Mouse (Mus musculus) 3134 (cell line): Measurements from ENCODE around the gene Rfx3.

Source experiments
- DNase-seq: peaks from one replicate; pipeline ENCODE4 v3.0.0-alpha.2; 2011; ENCODE audit warnings: low spot score; ENCODE audit not compliant: insufficient read length; ENCODE audit errors: extremely low read depth

The Rfx3 gene

DNA sequence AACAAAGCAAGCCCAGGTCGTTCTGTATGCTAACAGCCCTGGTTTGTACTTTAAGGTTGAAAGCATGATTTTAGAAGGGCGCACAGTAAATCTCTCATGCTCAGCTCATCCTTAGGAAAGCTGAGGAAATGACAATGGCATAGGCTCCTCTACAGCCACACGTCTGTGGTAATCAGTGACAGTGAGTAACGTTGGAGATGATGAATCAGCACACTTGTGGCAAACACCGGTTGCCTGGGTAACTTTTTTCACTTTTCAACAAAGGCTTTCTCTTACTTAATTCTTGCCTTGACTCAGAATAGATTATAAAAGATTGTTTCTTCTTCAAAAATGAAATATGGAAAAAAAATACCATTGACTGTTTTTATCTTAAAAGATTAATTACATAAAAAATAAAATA is 104.0 kb downstream of the Rfx3 start:
- DNase-seq: peak; percentile 40

DNA sequence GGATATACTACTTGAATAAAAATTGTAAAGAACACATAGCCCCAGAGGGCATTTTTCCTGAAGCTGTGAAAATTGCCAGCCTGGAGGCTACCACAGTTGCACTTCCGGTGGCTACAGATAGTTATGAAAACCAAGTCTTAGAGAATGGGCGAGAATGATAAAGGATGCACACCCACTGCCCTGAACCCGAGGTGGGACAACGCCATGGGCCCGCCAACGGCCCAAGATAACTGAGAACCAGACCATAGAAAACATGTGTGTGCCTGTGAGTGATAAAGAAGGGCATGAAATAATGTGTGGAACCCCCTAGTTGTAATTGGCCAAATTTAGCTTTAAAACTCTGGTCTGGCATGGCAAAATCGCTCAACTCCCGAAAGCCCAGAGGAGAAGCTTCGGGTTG is 105.0 kb downstream of the Rfx3 start:
- DNase-seq: peak; percentile 12

DNA sequence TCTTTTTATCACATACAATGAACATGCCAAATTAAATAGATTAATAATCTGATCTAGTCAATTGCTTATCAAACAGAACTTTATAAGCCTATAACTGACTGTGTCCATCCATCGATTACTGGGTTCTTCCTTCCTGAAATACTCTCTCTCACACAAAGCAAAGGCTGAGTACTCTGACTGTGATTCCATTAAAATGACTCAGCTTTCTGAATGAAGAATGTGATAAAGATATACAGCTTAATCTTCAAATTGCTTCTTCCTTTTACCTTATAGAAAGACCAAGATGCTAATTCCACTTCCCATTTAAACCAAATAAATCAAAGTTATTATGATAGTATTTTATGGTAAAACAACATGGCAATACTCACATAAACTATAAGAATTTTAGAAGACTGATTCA is 105.8 kb downstream of the Rfx3 start:
- no peak for DNase-seq

DNA sequence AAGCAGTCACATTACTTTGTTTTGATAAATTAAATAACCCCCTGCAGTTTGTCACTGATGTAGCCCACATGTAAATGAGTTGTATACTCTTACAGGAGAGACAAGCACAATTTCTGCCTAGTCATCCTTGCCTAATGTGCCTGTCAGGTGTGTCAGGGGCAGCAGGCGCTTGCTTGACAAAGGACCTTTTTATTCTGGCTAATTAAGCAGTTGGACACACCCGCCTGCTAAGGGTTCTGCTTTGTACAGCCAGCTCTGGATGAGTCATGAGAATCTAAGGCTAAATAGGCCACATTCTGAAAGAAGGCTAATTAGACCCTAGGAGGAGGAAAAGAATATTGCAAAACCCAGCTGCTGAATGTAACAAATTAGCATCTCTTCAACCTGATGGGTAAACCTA is 106.3 kb downstream of the Rfx3 start:
- peak; percentile 38 for DNase-seq

DNA sequence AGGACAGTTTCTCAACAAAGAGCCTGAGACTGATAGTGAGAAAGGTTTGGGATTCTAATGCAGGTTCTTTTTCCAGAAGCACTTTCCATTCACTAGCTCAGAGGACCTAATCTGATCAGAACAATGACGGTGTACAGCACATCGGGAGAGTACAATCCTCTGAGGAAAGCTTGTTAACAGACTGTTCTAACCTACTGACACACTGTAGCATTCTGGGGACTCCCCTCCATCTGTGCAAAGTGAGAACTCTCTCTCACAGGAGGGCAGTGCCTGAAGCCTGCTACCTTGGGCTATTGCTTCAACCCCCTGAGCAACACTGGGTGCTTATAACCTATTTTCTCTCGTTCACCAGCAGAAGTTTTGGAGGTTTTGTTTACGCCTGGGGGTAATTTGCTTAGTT is 106.8 kb downstream of the Rfx3 start:
- no peak for DNase-seq

DNA sequence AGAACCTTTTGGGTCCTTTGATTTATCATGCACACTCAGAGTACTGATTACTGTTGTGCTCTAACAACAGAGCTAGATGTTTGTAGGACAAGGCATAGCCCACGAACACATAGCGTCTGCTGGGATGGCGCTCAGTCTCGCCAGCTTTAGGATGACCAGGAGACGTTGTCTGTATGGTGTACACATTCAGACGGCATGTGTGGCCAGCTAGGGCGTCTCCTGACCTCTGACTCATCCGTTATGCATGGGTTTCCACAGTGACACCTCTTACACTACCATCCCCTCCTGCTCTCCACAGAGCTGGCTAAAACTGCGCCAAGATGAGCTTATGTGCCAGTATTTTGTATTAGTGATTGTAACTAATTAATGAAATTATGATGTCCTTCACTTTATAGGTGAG is 108.4 kb downstream of the Rfx3 start:
- DNase-seq: peak; percentile 61

DNA sequence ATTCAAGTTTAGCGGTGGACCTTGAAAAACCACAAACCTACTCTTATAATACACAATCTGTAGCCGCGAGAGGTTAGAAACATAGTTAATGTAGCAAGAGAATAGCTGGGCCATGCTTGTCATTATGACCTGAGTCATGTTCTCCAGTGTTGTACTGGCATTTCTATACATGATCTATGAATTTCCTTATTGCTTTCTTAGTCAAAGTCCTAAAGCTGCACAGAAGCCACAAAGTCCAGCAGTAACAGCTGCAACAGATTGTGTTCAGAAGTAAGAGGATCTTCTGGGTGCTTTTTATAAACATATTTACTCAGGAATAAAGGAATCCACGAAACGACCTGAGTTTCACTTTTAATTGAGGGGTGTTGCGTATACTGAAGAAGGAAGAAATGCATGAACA is 109.3 kb downstream of the Rfx3 start:
- DNase-seq: no peak

DNA sequence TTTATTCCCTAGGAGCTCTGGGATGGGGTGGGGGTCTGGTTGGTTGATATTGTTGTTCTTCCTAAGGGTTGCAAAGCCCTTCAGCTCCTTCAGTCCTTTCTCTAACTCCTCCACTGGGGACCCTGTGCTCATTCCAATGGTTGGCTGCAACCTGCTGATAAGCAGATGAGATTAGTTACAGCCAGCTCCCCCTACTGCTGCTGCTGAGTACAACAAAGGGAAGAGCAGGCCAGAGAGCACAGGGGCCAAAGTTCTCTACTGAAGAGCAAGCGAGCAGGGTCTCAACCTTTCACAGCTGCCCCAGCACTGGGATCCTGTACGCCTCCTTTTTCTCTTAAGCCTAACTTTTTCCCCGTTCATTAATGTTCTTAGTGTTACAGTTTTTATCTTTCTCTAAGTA is 126.4 kb downstream of the Rfx3 start:
- DNase-seq: no peak

DNA sequence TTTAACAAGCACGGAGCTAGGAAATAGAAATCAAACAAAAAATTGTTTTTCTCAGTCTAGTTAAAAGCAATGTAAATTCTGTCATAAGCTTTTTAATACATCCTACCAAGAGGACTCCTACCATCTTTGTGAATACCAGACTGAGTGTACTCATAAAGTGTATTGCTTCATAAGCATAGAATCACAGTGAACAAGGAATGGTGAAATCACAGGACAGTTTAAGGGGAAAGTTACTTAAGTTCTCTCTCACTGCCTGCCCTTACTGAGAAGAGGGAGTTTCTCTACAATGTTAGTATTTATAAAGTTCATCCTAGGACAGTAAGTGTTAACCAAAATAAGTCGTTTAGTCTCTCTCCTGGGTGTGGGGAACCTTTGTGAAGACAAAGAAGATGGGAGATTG is 133.5 kb downstream of the Rfx3 start:
- DNase-seq: no peak

DNA sequence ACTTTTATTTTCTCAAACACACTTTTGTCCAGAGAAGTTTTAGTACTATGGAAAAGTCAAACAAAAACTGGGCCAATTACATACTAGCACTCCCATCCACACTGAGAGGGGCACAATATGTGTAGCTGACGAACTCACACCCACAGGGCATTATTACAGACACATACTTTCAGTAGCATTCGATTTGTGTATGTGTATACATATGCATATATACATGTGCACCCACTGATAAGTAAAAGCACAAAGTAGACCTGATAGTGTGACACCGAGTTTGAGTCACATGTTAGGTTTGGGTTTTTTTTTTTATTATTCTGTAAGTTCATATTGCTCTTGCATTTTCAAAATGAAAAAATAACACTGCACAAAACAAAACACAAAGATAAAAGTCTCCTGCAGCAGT is 140.2 kb downstream of the Rfx3 start:
- no peak for DNase-seq

DNA sequence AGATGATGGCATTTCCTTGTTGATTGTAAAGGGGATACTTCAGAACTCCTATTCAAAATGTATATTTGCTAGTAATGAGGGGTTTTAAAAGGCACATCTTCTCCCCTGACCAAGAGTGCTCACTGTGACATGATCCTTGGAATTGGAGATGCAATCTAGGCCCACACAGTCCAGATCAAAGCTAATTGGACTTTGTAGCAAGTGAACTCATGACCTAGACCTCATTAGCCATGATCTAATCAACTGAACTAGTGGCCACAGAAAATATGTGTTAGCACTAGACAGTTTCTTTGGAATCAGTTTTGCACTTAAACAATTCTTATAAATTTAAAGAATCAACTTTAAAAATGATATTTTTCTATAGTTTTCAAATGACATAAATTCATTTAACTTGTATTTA is 151.3 kb downstream of the Rfx3 start:
- no peak for DNase-seq

DNA sequence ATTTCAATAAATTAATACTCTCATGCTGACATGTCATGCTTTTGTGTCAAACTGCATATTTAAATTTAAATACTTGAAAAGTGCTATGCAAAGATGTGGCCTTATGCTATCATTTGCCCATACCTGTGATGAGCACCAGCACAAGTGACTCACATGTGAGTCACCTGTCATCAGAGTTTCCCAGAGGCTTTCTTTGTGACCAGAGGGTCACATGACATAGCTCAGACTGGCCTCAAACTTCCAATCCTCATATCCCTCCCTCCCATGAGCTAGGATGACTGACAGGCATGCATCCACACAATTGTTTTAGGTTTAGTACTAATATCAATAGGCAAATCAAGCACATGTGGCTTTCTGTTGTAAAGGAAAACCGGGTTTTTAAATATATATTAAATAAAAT is 162.0 kb downstream of the Rfx3 start:
- no peak for DNase-seq

DNA sequence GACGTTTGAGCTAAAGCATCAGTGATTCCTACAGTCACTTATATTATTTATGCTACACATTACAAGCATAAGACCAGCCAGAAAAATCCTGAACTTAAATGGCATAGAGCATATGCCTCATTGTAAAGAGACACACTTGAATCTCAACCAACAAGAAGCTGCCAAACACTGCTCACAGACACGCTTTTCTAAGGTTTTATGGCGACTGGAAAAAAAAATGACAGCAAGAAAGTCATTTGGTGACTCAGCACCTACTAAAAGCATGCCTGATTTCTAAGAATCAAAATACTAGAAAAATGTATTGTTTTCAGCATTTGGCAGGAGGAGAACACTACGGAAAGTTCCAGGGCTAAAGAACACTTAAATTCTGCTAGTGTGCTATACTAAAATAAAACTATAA is 163.9 kb downstream of the Rfx3 start:
- DNase-seq: no peak

DNA sequence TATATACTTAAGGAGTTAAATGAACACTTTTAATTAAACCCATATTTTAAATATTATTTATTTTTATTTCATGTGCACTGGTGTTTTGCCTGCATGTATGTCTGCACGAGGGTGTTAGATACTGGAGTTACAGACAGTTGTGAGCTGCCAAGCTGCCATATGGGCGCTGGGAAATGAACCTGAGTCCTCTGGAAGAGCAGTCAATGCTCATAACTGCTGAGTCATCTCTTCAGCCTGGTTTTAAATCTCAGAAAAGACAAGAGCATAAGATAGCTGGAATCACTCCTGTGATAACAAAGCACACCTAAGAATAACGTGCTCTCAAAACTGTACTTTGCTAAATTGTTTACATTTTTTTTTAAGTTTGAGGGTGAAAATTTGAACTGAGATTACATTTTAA is 172.3 kb downstream of the Rfx3 start:
- no peak for DNase-seq

DNA sequence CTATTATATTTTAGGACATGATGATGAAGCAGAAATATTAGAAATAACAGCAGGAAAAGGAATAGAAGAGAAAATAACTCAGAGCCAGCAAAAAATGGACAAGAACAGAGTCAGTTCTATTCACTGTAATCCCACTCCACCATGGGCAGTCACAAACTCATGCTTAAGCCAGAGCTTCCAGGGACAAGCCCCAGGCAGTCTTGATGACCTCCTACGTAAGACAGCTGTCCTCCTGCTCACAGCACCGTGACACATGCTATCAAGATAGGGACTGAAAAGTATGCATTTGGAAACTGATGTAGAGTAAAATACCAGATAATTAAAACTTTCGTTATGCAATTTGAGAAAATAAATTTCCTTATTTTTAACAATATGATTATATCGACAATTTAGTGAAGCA is 172.9 kb downstream of the Rfx3 start:
- DNase-seq: no peak

DNA sequence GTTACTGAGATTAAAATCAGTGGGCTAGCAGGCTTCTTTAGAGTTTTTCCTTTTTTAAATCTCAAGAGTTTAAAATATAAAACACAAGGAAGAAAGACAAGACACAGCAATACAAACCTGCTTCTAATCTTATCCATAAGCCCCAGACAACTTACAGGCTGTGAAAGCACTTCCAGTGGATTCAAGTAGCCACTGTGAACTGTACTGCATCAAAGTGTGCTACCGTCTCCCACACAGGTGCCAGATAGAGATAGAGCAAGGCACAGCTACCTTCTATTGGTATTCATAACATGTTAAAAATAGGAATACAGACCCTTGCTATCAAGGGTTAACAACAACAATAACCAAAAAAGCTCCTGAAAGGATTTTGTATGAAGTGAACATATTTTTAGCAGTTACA is 178.5 kb downstream of the Rfx3 start:
- no peak for DNase-seq

DNA sequence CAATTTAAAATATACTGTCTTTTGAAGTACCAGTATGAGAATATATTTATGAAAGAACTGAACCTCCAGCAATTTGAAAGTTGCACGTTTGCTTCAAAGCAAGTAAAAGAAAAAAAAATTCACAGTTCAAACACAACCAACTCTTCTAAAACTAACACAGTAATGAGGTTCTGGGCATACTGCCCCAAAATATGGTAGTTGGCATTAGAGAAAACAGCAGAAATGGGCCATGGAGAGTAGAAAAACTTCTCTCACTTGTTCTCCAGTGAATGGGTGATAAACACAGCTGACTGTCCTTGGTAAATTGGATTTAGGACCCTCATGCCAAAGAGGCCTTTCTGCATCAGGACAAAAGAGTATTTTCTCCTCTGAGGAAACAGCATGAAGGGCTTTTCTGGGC is 182.7 kb downstream of the Rfx3 start:
- DNase-seq: no peak

DNA sequence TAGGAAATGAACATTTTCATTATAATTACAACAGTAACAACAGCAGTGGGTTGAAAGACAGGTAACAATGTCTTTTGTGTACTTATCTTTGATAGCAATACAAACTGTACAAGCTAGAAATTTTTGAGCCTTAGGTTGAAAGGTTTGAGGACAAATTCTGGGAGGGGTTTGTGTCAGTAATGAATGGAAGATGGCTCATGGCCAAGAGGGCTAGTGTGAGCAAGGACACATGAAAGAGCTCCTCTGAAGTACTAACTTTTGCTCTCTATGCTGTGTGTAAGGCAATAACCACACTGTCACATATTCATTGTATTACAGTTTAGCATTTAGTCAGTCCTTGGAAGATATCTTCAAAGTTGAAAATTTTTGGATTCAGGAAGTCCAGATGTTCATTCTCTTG is 193.3 kb downstream of the Rfx3 start:
- no peak for DNase-seq

DNA sequence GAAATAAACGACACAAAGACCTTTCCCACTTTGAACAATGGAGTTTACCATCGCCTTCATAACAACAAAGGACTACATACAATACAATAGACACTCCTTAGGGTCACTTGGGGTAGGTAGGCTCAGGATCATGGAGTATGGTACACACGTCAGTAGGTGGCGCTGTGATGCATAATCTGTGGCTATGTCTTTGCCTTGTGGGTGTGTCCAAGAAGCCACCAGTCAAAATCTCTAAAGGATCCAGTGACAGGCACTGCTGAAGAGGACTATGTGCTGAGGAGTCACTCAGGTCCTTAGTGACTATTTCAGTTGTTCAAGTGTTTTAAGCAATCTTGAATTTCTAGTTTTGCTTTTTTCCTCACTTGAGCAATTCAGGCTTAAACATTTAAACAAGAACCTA is 230.9 kb downstream of the Rfx3 start:
- DNase-seq: peak; percentile 18

DNA sequence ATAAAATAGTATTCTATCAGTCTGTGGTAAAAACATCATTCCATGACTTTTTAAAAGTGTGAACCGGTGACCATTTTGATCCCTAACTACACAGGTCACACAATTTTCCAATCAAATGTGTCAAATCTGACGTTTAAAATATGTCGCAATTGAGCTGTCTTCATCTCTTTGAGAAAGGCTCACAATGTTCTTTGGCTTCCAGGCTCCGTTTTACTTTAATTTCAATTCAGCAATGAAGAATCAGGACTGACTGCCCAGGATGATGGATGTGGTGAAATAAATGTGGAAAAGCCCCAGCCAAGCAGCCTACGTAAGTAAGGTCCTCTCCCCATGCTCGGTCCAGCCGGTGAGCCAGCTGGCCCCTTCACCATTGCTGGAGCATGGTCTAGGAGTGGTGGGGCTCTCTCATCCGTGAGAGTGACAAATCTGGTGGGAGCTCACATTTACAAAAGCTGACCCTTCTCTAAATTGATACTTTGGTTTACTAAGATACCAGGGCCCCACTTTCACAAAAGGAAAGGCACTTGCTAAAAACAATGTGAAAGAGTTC is 240.2 kb downstream of the Rfx3 start:
- no peak for DNase-seq

DNA sequence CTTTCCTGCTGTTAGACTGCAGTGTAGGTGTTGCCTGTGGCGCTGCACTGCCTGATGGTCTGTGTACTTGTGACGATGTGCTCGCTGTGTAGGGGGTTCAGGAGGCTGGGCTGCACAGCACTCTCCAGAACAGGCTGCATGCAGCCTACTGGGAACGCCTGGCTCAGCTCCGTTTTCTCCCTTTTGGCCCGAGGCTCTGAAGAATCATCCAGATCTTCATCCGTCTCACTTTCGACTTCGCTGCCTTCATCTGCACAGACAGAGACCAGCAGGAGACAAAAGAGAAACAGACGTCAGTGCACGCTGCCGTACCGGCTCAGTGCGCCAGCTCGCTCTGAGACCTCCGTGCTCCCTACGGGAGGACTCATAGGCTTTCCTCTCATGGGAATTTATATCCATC is 242.5 kb downstream of the Rfx3 start:
- no peak for DNase-seq

DNA sequence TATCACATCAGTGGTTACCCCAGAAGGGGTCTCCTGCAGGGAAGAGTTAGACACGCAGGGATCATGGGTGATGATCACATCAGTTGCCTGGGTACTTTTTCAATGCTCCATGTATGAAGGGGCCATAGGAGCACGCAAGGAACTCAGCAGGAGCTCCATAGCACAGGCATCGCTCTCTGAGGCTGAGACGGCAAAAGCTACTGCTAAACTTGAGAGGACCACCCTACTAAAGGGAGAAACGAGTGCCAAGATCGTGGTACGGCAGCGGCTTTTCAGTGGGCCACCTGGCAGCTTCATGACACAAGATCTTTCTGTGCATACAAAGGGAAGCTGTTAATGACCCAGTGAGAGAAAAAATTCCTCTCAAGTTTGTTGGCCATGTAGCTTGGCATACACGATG is 250.7 kb downstream of the Rfx3 start:
- DNase-seq: no peak

DNA sequence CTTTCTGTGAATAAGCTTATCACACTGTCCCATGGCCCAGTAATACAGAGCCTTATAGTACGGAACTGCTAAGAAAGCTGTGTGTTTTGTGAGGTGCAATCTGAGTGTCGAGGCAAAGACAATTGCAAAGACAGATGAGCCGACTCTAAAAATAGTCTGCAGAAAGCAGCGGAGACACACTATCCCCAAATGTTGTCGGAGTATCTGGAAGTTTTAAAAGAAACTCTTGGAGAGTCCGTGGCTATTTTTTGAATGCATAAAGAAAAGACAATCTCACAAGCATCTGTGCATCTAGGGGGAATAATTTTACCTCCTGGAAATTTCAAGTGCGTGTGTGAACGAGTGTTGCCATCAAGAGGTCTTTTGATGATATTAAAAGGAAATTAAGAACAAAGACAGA is 251.6 kb downstream of the Rfx3 start:
- DNase-seq: no peak

DNA sequence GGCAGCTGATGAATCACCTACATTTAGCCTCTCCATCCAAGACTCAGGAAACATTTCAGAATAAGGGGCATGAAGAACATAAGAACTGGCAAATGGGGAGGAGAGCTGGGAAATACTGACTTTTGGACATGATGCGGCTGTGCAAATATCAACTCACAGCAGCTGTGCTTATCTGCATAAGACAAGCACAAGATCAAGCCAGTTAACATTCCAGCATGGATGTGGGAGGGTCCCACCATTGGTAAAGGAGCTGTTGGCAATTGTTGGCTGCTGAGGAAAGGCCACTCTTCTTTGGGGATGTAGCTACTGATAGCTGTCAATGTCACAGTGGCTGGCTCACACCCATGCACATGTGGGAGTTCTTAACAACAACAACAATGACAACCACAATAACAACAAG is 263.7 kb downstream of the Rfx3 start:
- DNase-seq: no peak
